Mouse (Mus musculus) mouse embryonic stem cell (cell line): ENCODE data around the gene Capn11.

Experiments used
- in situ Hi-C, 2 experiments: fragments of 300-500 bp; cut with MboI; formaldehyde crosslinking; loops; 1 replicate in 1 of 2; 3 replicates in 1 of 2; pipeline ENCODE4 v1.14.3; 2019 to 2020; ENCODE audit warnings: low sequenced_read_pairs in 2 of 2, low pct_unique_long_range_greater_than_20kb in 1 of 2, mixed read lengths in 1 of 2; ENCODE audit not compliant: unreplicated experiment in 1 of 2

Capn11 gene

GRCm38 (mm10) chr17:45592606-45593431 lies 66.3 kb downstream of the Capn11 start:
- in situ Hi-C loops: no loop called here

GRCm38 (mm10) chr17:45591701-45592605 lies 67.2 kb downstream of the Capn11 start:
- in situ Hi-C loops: no loop called here

GRCm38 (mm10) chr17:45590410-45590809 lies 68.7 kb downstream of the Capn11 start:
- in situ Hi-C loops: no loop called here

- in situ Hi-C loops: loop anchor here (5.0 kb wide), 2 partner anchors 37 to 62 kb away; no protein-coding TSS in a partner anchor
Observed at GRCm38 (mm10) chr17:45589844-45590243, 69.3 kb downstream of the Capn11 start.

- in situ Hi-C loops: loop anchor here (5.0 kb wide), 2 partner anchors 38 to 63 kb away; no protein-coding TSS in a partner anchor
Observed at GRCm38 (mm10) chr17:45589236-45589635, 69.9 kb downstream of the Capn11 start.

GRCm38 (mm10) chr17:45588370-45588769 lies 70.8 kb downstream of the Capn11 start:
- in situ Hi-C loops: loop anchor here (5.0 kb wide), 2 partner anchors 39 to 64 kb away; no protein-coding TSS in a partner anchor

- in situ Hi-C loops: loop anchor here (5.0 kb wide), 2 partner anchors 41 to 66 kb away; no protein-coding TSS in a partner anchor
Observed at GRCm38 (mm10) chr17:45586449-45586837, 72.7 kb downstream of the Capn11 start.

GRCm38 (mm10) chr17:45585725-45586448 lies 73.2 kb downstream of the Capn11 start:
- in situ Hi-C loops: loop anchor here (5.0 kb wide), 2 partner anchors 41 to 66 kb away; no protein-coding TSS in a partner anchor

GRCm38 (mm10) chr17:45584939-45585678 lies 74.0 kb downstream of the Capn11 start:
- in situ Hi-C loops: loop anchor here (5.0 kb wide), 2 partner anchors 42 to 67 kb away; no protein-coding TSS in a partner anchor

- in situ Hi-C loops: no loop called here
Observed at GRCm38 (mm10) chr17:45584096-45584896, 74.8 kb downstream of the Capn11 start.

GRCm38 (mm10) chr17:45582715-45583355 lies 76.3 kb downstream of the Capn11 start:
- in situ Hi-C loops: no loop called here

GRCm38 (mm10) chr17:45582188-45582587 lies 76.9 kb downstream of the Capn11 start:
- in situ Hi-C loops: no loop called here

GRCm38 (mm10) chr17:45581567-45581983 lies 77.5 kb downstream of the Capn11 start:
- in situ Hi-C loops: no loop called here

GRCm38 (mm10) chr17:45580958-45581477 lies 78.1 kb downstream of the Capn11 start:
- in situ Hi-C loops: no loop called here
